Mouse (Mus musculus): ENCODE measurements around the gene Spon2. TPM values are rescaled to one million over a fixed set of nuclear protein-coding genes. Genes with fewer than 3 reads are reported as not detected.

Spon2 gene
- polyA plus RNA-seq (2014; fragmentation: Nextera tagmentation; extraction: Ambion mirVana) = 2.4 TPM in 2 replicates

DNA sequence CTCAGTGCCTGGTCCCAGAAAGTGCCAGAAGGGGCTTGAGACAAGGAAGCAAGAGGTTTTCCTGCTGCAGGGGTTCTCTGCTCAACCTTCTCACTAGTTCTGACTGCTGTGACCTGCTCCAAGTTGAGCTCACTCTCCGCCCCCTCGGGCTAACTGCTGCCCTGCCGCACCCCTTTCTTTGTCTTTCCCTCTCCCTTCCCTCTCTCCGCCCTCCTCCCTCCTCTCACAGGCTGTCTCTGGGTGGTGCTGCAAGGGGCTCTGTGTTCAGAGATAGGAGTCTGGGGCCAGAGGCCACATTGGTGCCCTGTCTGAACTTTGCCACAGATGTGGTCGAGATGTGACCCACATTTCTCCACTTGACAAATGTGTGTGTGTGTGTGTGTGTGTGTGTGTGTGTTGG is at the start of gene Spon2:
Spon2 (minus strand) TSS at position 375 of the 400 bp plus-strand sequence.
- H3K9ac ChIP-seq (ENCODE audit: low read length) = no peak within 1 kb of the TSS
- H3K4me2 ChIP-seq (ENCODE audit: low read length) = no peak within 1 kb of the TSS
- DNase-seq (ENCODE audit: low spot score) (no peak), ATAC-seq (no peak)
- no peaks in the 10 kb centered on the region for H3K36me3 ChIP-seq (ENCODE audit: control insufficient read depth, insufficient read depth, low read length)
- no peak within 1 kb of the TSS for H3K4me3 ChIP-seq (ENCODE audit: low read depth, low read length)
- no peaks in the 10 kb centered on the region for H3K4me1 ChIP-seq (ENCODE audit: control insufficient read depth, insufficient read depth, low read length)
- H3K27me3 ChIP-seq (replicated peaks; ENCODE audit: control insufficient read depth, insufficient read depth, low read length) = no peaks in the 10 kb centered on the region
- no peaks in the 10 kb centered on the region for H3K9me3 ChIP-seq (replicated peaks; ENCODE audit: control insufficient read depth, low read length)
- 19% methylated on average over 5 of the region's 5 CpGs for whole genome bisulfite sequencing
- no peak within 1 kb of the TSS for H3K27ac ChIP-seq (ENCODE audit: low read depth, low read length)

DNA sequence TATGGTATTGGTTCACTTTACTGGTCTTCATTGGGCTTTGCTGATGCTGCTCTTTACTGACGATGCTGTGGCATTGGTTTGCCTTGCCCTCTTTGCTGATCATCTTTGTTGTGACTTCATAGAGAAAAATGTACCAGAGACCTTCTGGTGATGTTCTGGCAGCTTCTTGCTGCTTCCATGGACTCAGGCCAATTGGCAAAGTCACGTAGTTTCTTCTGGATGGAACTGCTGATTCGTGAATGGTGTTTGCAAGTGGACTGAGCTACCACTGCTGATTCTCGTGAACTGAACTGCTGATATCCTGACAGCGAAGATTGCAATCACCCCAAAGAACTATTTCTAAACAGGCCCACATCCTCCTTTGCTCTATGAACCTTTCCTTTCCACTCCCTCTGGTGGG is 36.2 kb upstream of the Spon2 start:
- Histone ChIP-seq H3K36me3 (ENCODE audit: control insufficient read depth, insufficient read depth, low read length) (peaks cover 100% of the 10 kb centered on the region), H3K27me3 (replicated peaks; ENCODE audit: control insufficient read depth, insufficient read depth, low read length) (no peaks in the 10 kb centered on the region), H3K4me3 (ENCODE audit: low read depth, low read length) (no peak overlapping the region), H3K9ac (ENCODE audit: low read length) (no peak overlapping the region), H3K27ac (ENCODE audit: low read depth, low read length) (no peak overlapping the region), H3K9me3 (replicated peaks; ENCODE audit: control insufficient read depth, low read length) (no peaks in the 10 kb centered on the region), H3K4me2 (ENCODE audit: low read length) (no peak overlapping the region), H3K4me1 (ENCODE audit: control insufficient read depth, insufficient read depth, low read length) (no peaks in the 10 kb centered on the region)
- no peak for ATAC-seq
- WGBS = 86% methylated on average over 5 of the region's 5 CpGs
- no peak for DNase-seq (ENCODE audit: low spot score)

GRCm38 (mm10) chr5:33248186-33248585 is 29.9 kb upstream of the Spon2 start:
- no peak overlapping the region for H3K27ac ChIP-seq (ENCODE audit: low read depth, low read length)
- no peak overlapping the region for H3K4me2 ChIP-seq (ENCODE audit: low read length)
- no peaks in the 10 kb centered on the region for H3K4me1 ChIP-seq (ENCODE audit: control insufficient read depth, insufficient read depth, low read length)
- 87% methylated on average over 12 of the region's 12 CpGs for WGBS
- no peaks in the 10 kb centered on the region for H3K27me3 ChIP-seq (replicated peaks; ENCODE audit: control insufficient read depth, insufficient read depth, low read length)
- peaks cover 87% of the 10 kb centered on the region for H3K36me3 ChIP-seq (ENCODE audit: control insufficient read depth, insufficient read depth, low read length)
- no peak overlapping the region for H3K4me3 ChIP-seq (ENCODE audit: low read depth, low read length)
- H3K9ac ChIP-seq (ENCODE audit: low read length) = no peak overlapping the region
- DNase-seq (ENCODE audit: low spot score) (no peak), ATAC-seq (no peak)
- no peaks in the 10 kb centered on the region for H3K9me3 ChIP-seq (replicated peaks; ENCODE audit: control insufficient read depth, low read length)

DNA sequence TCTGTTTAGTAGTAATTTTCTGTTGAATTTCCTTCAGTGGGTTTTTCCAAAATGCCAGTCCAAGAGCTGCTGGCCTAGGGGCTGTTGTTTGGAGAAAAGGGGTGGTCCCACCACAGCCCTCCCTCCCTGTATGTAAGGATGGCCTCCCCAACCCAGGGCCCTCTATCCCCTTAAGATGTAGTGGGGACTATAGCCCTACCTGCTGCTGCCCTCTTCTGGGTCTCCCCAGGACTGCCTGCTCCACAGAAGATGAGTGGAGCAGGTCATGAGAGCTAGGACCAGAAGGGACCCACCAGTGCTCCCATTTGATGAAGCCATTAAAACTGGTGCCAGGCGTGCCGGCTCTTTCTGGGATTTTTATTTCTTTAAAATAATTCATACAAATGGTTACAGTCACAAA is 29.1 kb upstream of the Spon2 start:
- DNase-seq (ENCODE audit: low spot score) = no peak

DNA sequence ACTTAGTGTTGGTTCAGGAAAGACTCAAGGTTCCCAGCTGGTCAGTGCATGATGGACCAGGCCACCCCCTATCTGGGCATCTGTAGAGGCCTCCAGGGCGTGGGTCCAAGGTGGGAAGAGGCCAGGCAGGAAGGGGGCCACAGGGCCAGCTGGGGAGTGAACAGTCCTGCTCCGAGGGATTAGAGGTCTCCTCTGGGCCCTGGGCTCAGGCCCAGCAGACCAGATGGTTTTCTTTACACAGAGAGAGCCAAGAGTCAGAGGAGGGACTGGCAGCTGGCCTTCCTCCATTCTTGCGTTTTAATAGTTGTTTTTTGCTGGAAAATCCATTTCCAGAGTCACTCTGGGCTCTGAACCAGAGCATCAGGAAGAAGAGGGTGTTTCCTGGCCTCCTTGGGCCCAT is 27.4 kb upstream of the Spon2 start:
- Histone ChIP-seq H3K36me3 (ENCODE audit: control insufficient read depth, insufficient read depth, low read length) (peaks cover 72% of the 10 kb centered on the region), H3K4me1 (ENCODE audit: control insufficient read depth, insufficient read depth, low read length) (no peaks in the 10 kb centered on the region), H3K9me3 (replicated peaks; ENCODE audit: control insufficient read depth, low read length) (no peaks in the 10 kb centered on the region), H3K27ac (ENCODE audit: low read depth, low read length) (no peak overlapping the region), H3K27me3 (replicated peaks; ENCODE audit: control insufficient read depth, insufficient read depth, low read length) (no peaks in the 10 kb centered on the region), H3K4me2 (ENCODE audit: low read length) (no peak overlapping the region), H3K9ac (ENCODE audit: low read length) (no peak overlapping the region), H3K4me3 (ENCODE audit: low read depth, low read length) (no peak overlapping the region)
- ATAC-seq = 0 out of 2 replicates have a peak, but pooled peaks have one; percentile 52
- WGBS = 69% methylated on average over 3 of the region's 3 CpGs
- peak; percentile 25 for DNase-seq (ENCODE audit: low spot score)

More for the DNA sequence above, 29.1 kb upstream of the Spon2 start:
- H3K36me3 ChIP-seq (ENCODE audit: control insufficient read depth, insufficient read depth, low read length) = peaks cover 85% of the 10 kb centered on the region
- no peaks in the 10 kb centered on the region for H3K4me1 ChIP-seq (ENCODE audit: control insufficient read depth, insufficient read depth, low read length)
- ATAC-seq = no peak
- no peak overlapping the region for H3K27ac ChIP-seq (ENCODE audit: low read depth, low read length)
- no peaks in the 10 kb centered on the region for H3K9me3 ChIP-seq (replicated peaks; ENCODE audit: control insufficient read depth, low read length)
- no peak overlapping the region for H3K4me2 ChIP-seq (ENCODE audit: low read length)
- no peak overlapping the region for H3K4me3 ChIP-seq (ENCODE audit: low read depth, low read length)
- H3K9ac ChIP-seq (ENCODE audit: low read length) = no peak overlapping the region
- WGBS = 98% methylated on average over 2 of the region's 2 CpGs
- no peaks in the 10 kb centered on the region for H3K27me3 ChIP-seq (replicated peaks; ENCODE audit: control insufficient read depth, insufficient read depth, low read length)

DNA sequence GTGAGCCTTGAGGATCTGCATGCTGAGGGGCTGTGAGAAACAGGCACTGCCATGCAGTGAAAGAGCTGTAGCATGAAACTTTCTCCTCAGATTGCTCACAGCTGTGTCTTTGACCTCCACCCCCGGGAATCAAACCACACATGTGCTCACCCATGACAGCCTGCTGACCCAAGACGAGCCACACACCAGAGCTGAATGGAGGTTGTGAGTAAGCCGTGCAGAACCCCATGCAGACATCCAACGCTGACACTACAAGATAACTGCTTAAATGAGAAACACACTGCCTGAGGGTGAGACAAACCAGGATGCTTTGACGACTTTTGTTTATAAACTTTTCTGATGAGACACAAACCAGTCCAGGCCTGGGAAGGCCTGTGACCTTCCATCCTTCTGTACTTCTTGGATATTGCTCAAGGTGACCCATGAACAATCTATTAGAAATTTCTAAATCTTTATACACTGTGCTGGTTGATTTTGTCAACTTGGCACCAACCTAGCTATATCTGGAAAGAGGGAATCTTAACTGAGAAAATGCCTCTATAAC is 26.2 kb upstream of the Spon2 start:
- Histone ChIP-seq H3K4me3 (ENCODE audit: low read depth, low read length) (no peak overlapping the region), H3K9me3 (replicated peaks; ENCODE audit: control insufficient read depth, low read length) (no peaks in the 10 kb centered on the region), H3K4me2 (ENCODE audit: low read length) (no peak overlapping the region), H3K36me3 (ENCODE audit: control insufficient read depth, insufficient read depth, low read length) (peaks cover 60% of the 10 kb centered on the region), H3K27me3 (replicated peaks; ENCODE audit: control insufficient read depth, insufficient read depth, low read length) (no peaks in the 10 kb centered on the region), H3K9ac (ENCODE audit: low read length) (no peak overlapping the region), H3K27ac (ENCODE audit: low read depth, low read length) (no peak overlapping the region), H3K4me1 (ENCODE audit: control insufficient read depth, insufficient read depth, low read length) (no peaks in the 10 kb centered on the region)
- WGBS = 93% methylated on average over 5 of the region's 5 CpGs
- ATAC-seq (no peak), DNase-seq (ENCODE audit: low spot score) (no peak)

GRCm38 (mm10) chr5:33239934-33240333 is 21.7 kb upstream of the Spon2 start:
- Histone ChIP-seq H3K4me3 (ENCODE audit: low read depth, low read length) (no peak overlapping the region), H3K27me3 (replicated peaks; ENCODE audit: control insufficient read depth, insufficient read depth, low read length) (no peaks in the 10 kb centered on the region), H3K36me3 (ENCODE audit: control insufficient read depth, insufficient read depth, low read length) (peaks cover 20% of the 10 kb centered on the region; the same call in 1 of the 2 replicates), H3K4me1 (ENCODE audit: control insufficient read depth, insufficient read depth, low read length) (no peaks in the 10 kb centered on the region), H3K9ac (ENCODE audit: low read length) (no peak overlapping the region), H3K4me2 (ENCODE audit: low read length) (no peak overlapping the region), H3K9me3 (replicated peaks; ENCODE audit: control insufficient read depth, low read length) (no peaks in the 10 kb centered on the region), H3K27ac (ENCODE audit: low read depth, low read length) (no peak overlapping the region)
- ATAC-seq (no peak), DNase-seq (ENCODE audit: low spot score) (peak; percentile 14)
- 51% methylated on average over 3 of the region's 3 CpGs for WGBS

GRCm38 (mm10) chr5:33239111-33239714 is 21.0 kb upstream of the Spon2 start:
- ATAC-seq (no peak), DNase-seq (ENCODE audit: low spot score) (no peak)
- Histone ChIP-seq H3K4me2 (ENCODE audit: low read length) (no peak overlapping the region), H3K27ac (ENCODE audit: low read depth, low read length) (no peak overlapping the region; the same call in 1 of the 2 replicates), H3K9me3 (replicated peaks; ENCODE audit: control insufficient read depth, low read length) (no peaks in the 10 kb centered on the region), H3K36me3 (ENCODE audit: control insufficient read depth, insufficient read depth, low read length) (peaks cover 16% of the 10 kb centered on the region; the same call in 1 of the 2 replicates), H3K27me3 (replicated peaks; ENCODE audit: control insufficient read depth, insufficient read depth, low read length) (no peaks in the 10 kb centered on the region), H3K4me1 (ENCODE audit: control insufficient read depth, insufficient read depth, low read length) (no peaks in the 10 kb centered on the region), H3K4me3 (ENCODE audit: low read depth, low read length) (no peak overlapping the region), H3K9ac (ENCODE audit: low read length) (no peak overlapping the region)
- 87% methylated on average over 3 of the region's 3 CpGs for WGBS

GRCm38 (mm10) chr5:33238256-33238645 is 20.0 kb upstream of the Spon2 start:
- Histone ChIP-seq H3K4me2 (ENCODE audit: low read length) (no peak overlapping the region), H3K4me3 (ENCODE audit: low read depth, low read length) (no peak overlapping the region), H3K9ac (ENCODE audit: low read length) (no peak overlapping the region), H3K27ac (ENCODE audit: low read depth, low read length) (no peak overlapping the region), H3K27me3 (replicated peaks; ENCODE audit: control insufficient read depth, insufficient read depth, low read length) (no peaks in the 10 kb centered on the region), H3K36me3 (ENCODE audit: control insufficient read depth, insufficient read depth, low read length) (peaks cover 11% of the 10 kb centered on the region; the same call in 1 of the 2 replicates), H3K4me1 (ENCODE audit: control insufficient read depth, insufficient read depth, low read length) (no peaks in the 10 kb centered on the region), H3K9me3 (replicated peaks; ENCODE audit: control insufficient read depth, low read length) (no peaks in the 10 kb centered on the region)
- no peak for DNase-seq (ENCODE audit: low spot score)
- WGBS = 82% methylated on average over 3 of the region's 3 CpGs
- ATAC-seq = no peak

Data from forebrain, embryonic 14.5 days (tissue).